Mouse (Mus musculus) ES-E14 (cell line): ENCODE data around the gene Rasip1.

Experiments
- MAFK ChIP-seq: IDR thresholded peaks from 2 replicates; pipeline ENCODE4 v1.6.1; 2014; ENCODE audit warnings: mild to moderate bottlenecking, low read depth, low read length, inconsistent platforms; ENCODE audit not compliant: insufficient read depth
- ZC3H11A ChIP-seq: IDR thresholded peaks from 2 replicates; pipeline ENCODE4 v1.6.1; 2012; ENCODE audit warnings: low read depth, mild to moderate bottlenecking, inconsistent platforms, low read length, borderline replicate concordance
- ZNF384 ChIP-seq: IDR thresholded peaks from 2 replicates; pipeline ENCODE4 v1.6.1; 2012; ENCODE audit warnings: low read depth, low read length, inconsistent platforms

DNA sequence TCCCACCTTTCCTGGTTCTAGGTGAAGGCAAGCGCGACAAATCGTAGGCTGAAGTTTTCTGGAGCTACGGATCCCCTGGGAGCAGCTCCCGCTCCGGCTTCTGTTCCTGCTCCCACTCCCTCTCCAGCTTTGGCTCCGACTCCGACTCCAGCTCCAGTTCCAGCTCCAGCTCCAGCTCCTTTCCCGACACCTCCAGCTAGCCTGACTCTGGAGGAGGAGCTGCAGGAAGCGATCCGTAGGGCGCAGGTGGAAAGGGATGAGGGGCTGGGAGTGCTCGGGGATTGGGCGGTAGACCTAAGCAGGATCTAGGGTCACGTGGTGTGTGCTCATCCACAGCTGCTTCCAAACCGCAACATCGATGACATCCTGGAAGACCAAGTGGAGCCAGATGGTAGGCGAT, 16.9 kb downstream of the Rasip1 start:
- TF ChIP-seq ZNF384 (no peak), MAFK (no peak), ZC3H11A (no peak)
